Mouse (Mus musculus): ENCODE measurements around the gene Utp11. TPM values are rescaled to one million over a fixed set of nuclear protein-coding genes. Genes with fewer than 3 reads are reported as not detected.

The Utp11 gene
- 61.4 TPM for polyA plus RNA-seq (2017; shearing (Covaris generic))

DNA sequence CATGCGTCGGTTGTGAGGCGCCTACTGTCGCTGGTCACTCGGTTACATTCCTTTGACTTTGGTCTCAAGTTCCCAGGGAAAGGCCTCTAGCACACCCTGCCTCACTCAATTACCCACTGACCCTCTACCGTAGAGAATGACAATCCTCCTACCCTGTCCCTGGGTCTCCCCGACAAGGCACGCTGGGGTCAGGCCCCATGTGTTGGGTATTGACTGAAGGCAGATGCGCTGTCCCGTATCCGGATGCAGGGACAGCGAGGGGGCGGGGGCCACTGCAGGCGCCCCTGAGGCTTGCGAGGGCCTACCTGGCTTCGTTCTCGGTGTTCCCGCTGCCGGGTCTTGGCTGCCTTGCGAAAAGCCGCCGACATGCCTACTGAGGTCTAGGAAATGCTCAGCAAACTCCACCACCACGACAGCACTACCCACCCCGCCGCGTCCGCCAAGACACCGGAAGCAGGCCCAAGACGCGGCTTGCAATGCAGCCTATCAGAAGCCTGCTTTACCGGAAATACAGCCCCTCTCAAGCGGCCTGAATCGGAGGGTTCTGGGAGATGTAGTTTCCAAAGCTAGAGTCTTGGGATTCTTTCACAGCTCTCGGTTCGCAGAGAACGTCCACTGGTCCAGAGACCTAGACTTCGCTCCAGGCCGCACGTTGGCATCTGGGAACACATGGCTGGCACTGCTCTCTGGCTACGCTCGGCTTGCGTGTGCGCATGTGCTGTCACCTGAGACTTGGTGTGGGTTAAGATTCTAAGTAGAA is at the start of gene Utp11:
TSS of gene Utp11 (minus strand) at position 466 of the 760 bp plus-strand sequence.

GRCm38 (mm10) chr4:124741376-124742343 is 48.3 kb upstream of the Utp11 start, which contains the start of gene Inpp5b:
Gene Inpp5b, plus strand, starts transcription at chr4:124741850.

DNA sequence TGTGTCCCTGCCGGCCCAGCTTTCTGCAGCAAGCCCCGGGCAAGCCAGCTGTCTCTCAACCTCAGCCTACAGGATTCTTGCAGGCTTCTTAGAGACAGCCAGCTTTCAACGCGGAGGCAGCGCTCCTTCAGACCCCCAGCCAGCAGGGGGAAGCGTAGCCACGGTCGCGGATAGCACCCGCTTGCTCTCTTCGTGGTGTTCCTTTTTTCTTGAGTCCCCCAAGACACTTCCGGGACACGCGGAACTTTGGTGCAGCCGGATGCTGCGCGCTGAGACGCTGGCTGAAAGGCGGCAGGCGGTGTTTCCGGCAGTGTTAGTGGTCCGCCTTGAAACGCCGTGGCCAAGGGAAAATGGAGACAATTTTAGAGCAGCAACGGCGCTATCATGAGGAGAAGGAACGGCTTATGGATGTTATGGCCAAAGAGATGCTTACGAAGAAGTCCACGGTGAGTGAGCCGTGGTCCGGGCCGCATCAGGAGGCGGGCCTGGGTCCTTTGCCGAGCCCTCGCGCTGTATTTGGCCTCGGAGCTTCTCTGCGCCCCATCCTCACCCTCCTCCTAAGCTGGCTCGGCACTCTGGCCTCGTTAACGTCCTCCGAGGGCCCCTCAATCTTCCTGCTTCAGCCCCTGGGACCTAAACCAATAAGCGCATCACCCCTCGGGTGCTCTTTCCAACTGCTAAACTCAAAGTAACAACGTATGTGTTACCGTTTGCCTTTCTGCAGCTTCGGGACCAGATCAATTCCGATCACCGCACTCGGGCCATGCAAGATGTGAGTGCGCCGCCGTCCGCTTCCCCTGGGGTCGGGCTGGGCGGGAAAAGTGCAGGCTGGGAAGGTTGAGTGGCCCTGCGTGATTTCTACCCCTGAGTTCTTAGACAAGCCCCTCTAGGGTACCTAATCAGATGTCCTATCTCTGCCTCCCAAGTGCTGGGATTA is 21.4 kb upstream of the Utp11 start, which contains the start of gene Sf3a3:
TSS of gene Sf3a3 (plus strand) at position 232 of the 937 bp plus-strand sequence.

GRCm38 (mm10) chr4:124700248-124700971 is 7.0 kb upstream of the Utp11 start, which contains the start of gene Fhl3:
Gene Fhl3, plus strand, starts transcription at chr4:124700701.

GRCm38 (mm10) chr4:124656518-124656853 is 36.9 kb downstream of the Utp11 start, which contains the start of gene Pou3f1:
Gene Pou3f1, plus strand, starts transcription at chr4:124656807.

Other genes with a start within 250 kb of the Utp11 start
- gene 3100002H09Rik, start 82.8 kb downstream of the Utp11 start, polyA plus RNA-seq (2017; shearing (Covaris generic)): 0.28 TPM
- not detected for gene Pou3f1, start 36.8 kb downstream of the Utp11 start, polyA plus RNA-seq (2017; shearing (Covaris generic))
- gene Fhl3, start 7.1 kb upstream of the Utp11 start, polyA plus RNA-seq (2017; shearing (Covaris generic)): 0.84 TPM
- gene Sf3a3, start 21.2 kb upstream of the Utp11 start, polyA plus RNA-seq (2017; shearing (Covaris generic)): 133 TPM
- 124 TPM for gene Inpp5b, start 48.2 kb upstream of the Utp11 start, polyA plus RNA-seq (2017; shearing (Covaris generic))
- gene Mtf1, start 108.5 kb upstream of the Utp11 start, polyA plus RNA-seq (2017; shearing (Covaris generic)): 17.9 TPM
- gene Yrdc, start 157.1 kb upstream of the Utp11 start, polyA plus RNA-seq (2017; shearing (Covaris generic)): 86.9 TPM
- 25.3 TPM for gene 1110065P20Rik, start 157.6 kb upstream of the Utp11 start, polyA plus RNA-seq (2017; shearing (Covaris generic))
- 2.2 TPM for gene Maneal, start 168.6 kb upstream of the Utp11 start, polyA plus RNA-seq (2017; shearing (Covaris generic))
- 0.08 TPM for gene Epha10, start 187.3 kb upstream of the Utp11 start, polyA plus RNA-seq (2017; shearing (Covaris generic))
- 14.6 TPM for gene 9930104L06Rik, start 243.4 kb upstream of the Utp11 start, polyA plus RNA-seq (2017; shearing (Covaris generic))
- gene Cdca8, start 245.7 kb upstream of the Utp11 start, polyA plus RNA-seq (2017; shearing (Covaris generic)): 6.8 TPM

All from CD4-positive, CD25-positive, alpha-beta regulatory T cell (primary cell).